Mouse (Mus musculus) liver, embryonic 13.5 days (tissue): Measurements from ENCODE around the gene Otulin. TPM values are rescaled to one million over a fixed set of nuclear protein-coding genes. Genes with fewer than 3 reads are reported as not detected.

Source experiments
- ATAC-seq: fragments of 200-750 bp; cut with Nextera tagmentation; 2 replicates; pipeline ENCODE4 v1.8.0; 2017; ENCODE audit warnings: low read depth, mild to moderate bottlenecking, moderate number of reproducible peaks, moderate library complexity
- DNase-seq: peaks from one replicate; pipeline ENCODE4 v3.0.0; 2022
- H3K27ac ChIP-seq: fragments of 300-500 bp; sonication (generic); 2 replicates; pipeline ENCODE4 v1.5.1; 2015; ENCODE audit warnings: moderate library complexity, mild to moderate bottlenecking, inconsistent platforms
- H3K27me3 ChIP-seq: fragments of 300-500 bp; sonication (generic); 2 replicates; pipeline ENCODE4 v1.6.1; 2015; ENCODE audit warnings: mild to moderate bottlenecking, inconsistent platforms
- H3K36me3 ChIP-seq: fragments of 300-500 bp; sonication (generic); 2 replicates; pipeline ENCODE4 v1.6.1; 2015; ENCODE audit warnings: mild to moderate bottlenecking, inconsistent platforms
- H3K4me1 ChIP-seq: fragments of 300-500 bp; sonication (generic); replicated peaks from 2 replicates; pipeline ENCODE4 v1.6.1; 2015; ENCODE audit warnings: inconsistent platforms
- H3K4me2 ChIP-seq: fragments of 300-500 bp; sonication (generic); 2 replicates; pipeline ENCODE4 v1.6.1; 2015; ENCODE audit warnings: inconsistent platforms, mild to moderate bottlenecking, moderate library complexity
- H3K4me3 ChIP-seq: fragments of 300-500 bp; sonication (generic); replicated peaks from 2 replicates; pipeline ENCODE4 v1.5.1; 2015; ENCODE audit warnings: mild to moderate bottlenecking, inconsistent platforms
- H3K9ac ChIP-seq: fragments of 300-500 bp; sonication (generic); 2 replicates; pipeline ENCODE4 v1.6.1; 2015; ENCODE audit warnings: mild to moderate bottlenecking, inconsistent platforms
- H3K9me3 ChIP-seq: fragments of 300-500 bp; sonication (generic); replicated peaks from 2 replicates; pipeline ENCODE4 v1.6.1; 2016; ENCODE audit warnings: inconsistent platforms
- WGBS: fragments of 180-500 bp; shearing (Covaris S2); methylation state at CpG from one replicate; pipeline ENCODE4 v1.1.7; 2015; ENCODE audit not compliant: insufficient replicate concordance; 5-methylcytosine and 5-hydroxymethylcytosine counted together
- polyA plus RNA-seq: library from polyadenylated mRNA; unstranded; fragments of >200 nt; fragmentation: Nextera tagmentation; extraction: Ambion mirVana; gene quantifications from 2 replicates; pipeline ENCODE4 v1.2.1, GENCODE M21; 2015

The Otulin gene
- polyA plus RNA-seq, 1 experiment from 2014 or later: 20.7 TPM

- no peak overlapping the region for H3K27ac ChIP-seq
- H3K36me3 ChIP-seq: peaks cover 85% of the 10 kb centered on the region
- no peaks in the 10 kb centered on the region for H3K27me3 ChIP-seq
- no peak overlapping the region for H3K9ac ChIP-seq
- no peak overlapping the region for H3K4me2 ChIP-seq
- H3K4me1 ChIP-seq: peaks cover 7% of the 10 kb centered on the region
- ATAC-seq (no peak; the same call in 1 of the 2 replicates), DNase-seq (no peak)
- WGBS: 87% methylated on average over 19 of the region's 19 CpGs
- H3K4me3 ChIP-seq: no peak overlapping the region
- H3K9me3 ChIP-seq: no peaks in the 10 kb centered on the region
Measured at GRCm38 (mm10) chr15:27592620-27593320, 37.7 kb downstream of the Otulin start.

GRCm38 (mm10) chr15:27590812-27591211 is 39.7 kb downstream of the Otulin start:
- H3K9me3 ChIP-seq: no peaks in the 10 kb centered on the region
- H3K4me3 ChIP-seq: no peak overlapping the region
- peaks cover 4% of the 10 kb centered on the region for H3K4me1 ChIP-seq
- no peak overlapping the region for H3K4me2 ChIP-seq
- H3K27ac ChIP-seq: no peak overlapping the region
- peaks cover 70% of the 10 kb centered on the region for H3K36me3 ChIP-seq
- H3K9ac ChIP-seq: no peak overlapping the region
- ATAC-seq: no peak
- H3K27me3 ChIP-seq: no peaks in the 10 kb centered on the region
- WGBS: 95% methylated on average over 9 of the region's 9 CpGs
- DNase-seq: no peak

GRCm38 (mm10) chr15:27588087-27588826 is 42.2 kb downstream of the Otulin start:
- ATAC-seq (no peak), DNase-seq (no peak)
- 81% methylated on average over 14 of the region's 14 CpGs for WGBS
- Histone ChIP-seq H3K4me3 (no peak overlapping the region), H3K9ac (no peak overlapping the region), H3K36me3 (peaks cover 51% of the 10 kb centered on the region), H3K4me1 (no peaks in the 10 kb centered on the region; the same call in 1 of the 2 replicates), H3K4me2 (no peak overlapping the region), H3K27ac (no peak overlapping the region), H3K9me3 (no peaks in the 10 kb centered on the region), H3K27me3 (no peaks in the 10 kb centered on the region)

- Histone ChIP-seq H3K9me3 (no peaks in the 10 kb centered on the region), H3K4me2 (no peak overlapping the region), H3K4me3 (no peak overlapping the region), H3K27ac (no peak overlapping the region), H3K4me1 (no peaks in the 10 kb centered on the region; the same call in 1 of the 2 replicates), H3K36me3 (peaks cover 49% of the 10 kb centered on the region), H3K27me3 (no peaks in the 10 kb centered on the region), H3K9ac (no peak overlapping the region)
- WGBS: 79% methylated on average over 5 of the region's 5 CpGs
- no peak for ATAC-seq
- DNase-seq: no peak
Measured at GRCm38 (mm10) chr15:27586093-27586480, 44.4 kb downstream of the Otulin start.

- no peaks in the 10 kb centered on the region; the same call in 1 of the 2 replicates for H3K4me1 ChIP-seq
- no peaks in the 10 kb centered on the region for H3K27me3 ChIP-seq
- WGBS: 64% methylated on average over 4 of the region's 4 CpGs
- H3K4me2 ChIP-seq: no peak overlapping the region
- H3K9ac ChIP-seq: no peak overlapping the region
- no peak overlapping the region for H3K4me3 ChIP-seq
- no peak overlapping the region for H3K27ac ChIP-seq
- no peaks in the 10 kb centered on the region for H3K9me3 ChIP-seq
- DNase-seq (no peak), ATAC-seq (no peak)
- peaks cover 49% of the 10 kb centered on the region for H3K36me3 ChIP-seq
Measured at GRCm38 (mm10) chr15:27585466-27586092, 44.9 kb downstream of the Otulin start.

GRCm38 (mm10) chr15:27583620-27584019 is 46.9 kb downstream of the Otulin start:
- ATAC-seq (no peak), DNase-seq (no peak)
- Histone ChIP-seq H3K27ac (no peak overlapping the region), H3K4me1 (no peaks in the 10 kb centered on the region; the same call in 1 of the 2 replicates), H3K4me3 (no peak overlapping the region), H3K9ac (no peak overlapping the region), H3K9me3 (no peaks in the 10 kb centered on the region), H3K36me3 (peaks cover 36% of the 10 kb centered on the region), H3K4me2 (no peak overlapping the region), H3K27me3 (no peaks in the 10 kb centered on the region)
- 89% methylated on average over 6 of the region's 6 CpGs for WGBS

- Histone ChIP-seq H3K27me3 (no peaks in the 10 kb centered on the region), H3K27ac (no peak overlapping the region), H3K4me2 (no peak overlapping the region), H3K4me1 (no peaks in the 10 kb centered on the region; the same call in 1 of the 2 replicates), H3K4me3 (no peak overlapping the region), H3K9me3 (no peaks in the 10 kb centered on the region), H3K36me3 (peaks cover 41% of the 10 kb centered on the region), H3K9ac (no peak overlapping the region)
- 72% methylated on average over 4 of the region's 4 CpGs for WGBS
- DNase-seq: peak; percentile 34
- ATAC-seq: no peak
Measured at GRCm38 (mm10) chr15:27583042-27583441, 47.5 kb downstream of the Otulin start.

GRCm38 (mm10) chr15:27582428-27582827 is 48.1 kb downstream of the Otulin start:
- DNase-seq: peak; percentile 15
- no peaks in the 10 kb centered on the region; the same call in 1 of the 2 replicates for H3K4me1 ChIP-seq
- no peaks in the 10 kb centered on the region for H3K27me3 ChIP-seq
- peaks cover 45% of the 10 kb centered on the region for H3K36me3 ChIP-seq
- no peak for ATAC-seq
- H3K4me2 ChIP-seq: no peak overlapping the region
- no peak overlapping the region for H3K9ac ChIP-seq
- WGBS: 78% methylated on average over 3 of the region's 3 CpGs
- no peak overlapping the region for H3K27ac ChIP-seq
- H3K9me3 ChIP-seq: no peaks in the 10 kb centered on the region
- H3K4me3 ChIP-seq: no peak overlapping the region

- H3K9ac ChIP-seq: no peak overlapping the region
- H3K4me2 ChIP-seq: no peak overlapping the region
- H3K9me3 ChIP-seq: no peaks in the 10 kb centered on the region
- DNase-seq (no peak), ATAC-seq (no peak)
- H3K36me3 ChIP-seq: peaks cover 49% of the 10 kb centered on the region
- no peaks in the 10 kb centered on the region; the same call in 1 of the 2 replicates for H3K4me1 ChIP-seq
- 84% methylated on average over 3 of the region's 3 CpGs for WGBS
- H3K27me3 ChIP-seq: no peaks in the 10 kb centered on the region
- no peak overlapping the region for H3K27ac ChIP-seq
- no peak overlapping the region for H3K4me3 ChIP-seq
Measured at GRCm38 (mm10) chr15:27581640-27582039, 48.9 kb downstream of the Otulin start.

- DNase-seq (no peak), ATAC-seq (no peak)
- Histone ChIP-seq H3K4me2 (no peak overlapping the region), H3K27ac (no peak overlapping the region), H3K4me1 (no peaks in the 10 kb centered on the region), H3K9me3 (no peaks in the 10 kb centered on the region), H3K27me3 (no peaks in the 10 kb centered on the region), H3K4me3 (no peak overlapping the region), H3K36me3 (peaks cover 46% of the 10 kb centered on the region), H3K9ac (no peak overlapping the region)
- 78% methylated on average over 2 of the region's 2 CpGs for WGBS
Measured at GRCm38 (mm10) chr15:27580771-27581170, 49.7 kb downstream of the Otulin start.

- peaks cover 46% of the 10 kb centered on the region for H3K36me3 ChIP-seq
- H3K27me3 ChIP-seq: no peaks in the 10 kb centered on the region
- WGBS: 68% methylated on average over 2 of the region's 2 CpGs
- no peak overlapping the region for H3K4me3 ChIP-seq
- no peak overlapping the region for H3K27ac ChIP-seq
- H3K4me2 ChIP-seq: no peak overlapping the region
- H3K9me3 ChIP-seq: no peaks in the 10 kb centered on the region
- no peak for DNase-seq
- ATAC-seq: peak; percentile 50; the same call in 1 of the 2 replicates
- no peaks in the 10 kb centered on the region for H3K4me1 ChIP-seq
- no peak overlapping the region for H3K9ac ChIP-seq
Measured at GRCm38 (mm10) chr15:27579853-27580252, 50.6 kb downstream of the Otulin start.
